In the genomic region with DNA sequence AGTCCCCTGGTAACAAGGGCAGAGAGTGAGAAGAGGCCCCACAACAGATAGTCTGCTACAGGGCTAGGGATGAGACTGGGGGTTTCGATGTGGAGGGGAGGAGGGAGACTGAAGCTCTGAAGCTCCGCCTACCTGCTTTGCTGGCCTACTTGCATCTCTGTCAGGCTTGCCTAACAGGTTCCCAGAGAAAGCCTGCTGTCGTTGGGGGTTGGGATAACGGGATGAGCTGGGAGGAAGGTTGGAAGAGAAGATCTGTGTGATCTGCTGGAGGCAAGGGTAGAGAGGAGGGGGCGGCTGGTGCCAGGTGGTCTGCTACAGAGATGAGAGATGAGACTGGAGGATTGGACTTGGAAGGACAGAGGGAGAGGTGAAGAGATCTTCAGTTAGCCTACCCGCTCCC, we compare ENCODE assay signal across 23 mouse cellular contexts. TPM values are rescaled to one million over a fixed set of nuclear protein-coding genes. Genes with fewer than 3 reads are reported as not detected.
"Had no signal": no experiment of that assay in that cellular context is flagged by ENCODE, and none has a peak within 500 bp of the region (broad histone marks: within the 10 kb centered on the region; RNA-seq: fewer than 3 reads in every experiment).

No protein-coding gene starts in this region.

- H3K27ac ChIP-seq: kidney, postnatal 0 days; left cerebral cortex, adult 2 months; limb, embryonic 12.5 days; limb, embryonic 15.5 days; liver, embryonic 14.5 days; macrophage; midbrain, embryonic 13.5 days; neural tube, embryonic 13.5 days; stomach, embryonic 15.5 days had no signal

- H3K9ac ChIP-seq: limb, embryonic 12.5 days; limb, embryonic 15.5 days; liver, embryonic 14.5 days; liver, postnatal 0 days; lung, embryonic 14.5 days; midbrain, embryonic 13.5 days; neural tube, embryonic 13.5 days; stomach, embryonic 15.5 days had no signal

- H3K9me3 ChIP-seq: limb, embryonic 12.5 days; limb, embryonic 15.5 days; midbrain, embryonic 13.5 days; neural tube, embryonic 13.5 days; stomach, embryonic 15.5 days had no signal

- H3K4me2 ChIP-seq: limb, embryonic 12.5 days; limb, embryonic 15.5 days; liver, embryonic 11.5 days; lung, embryonic 14.5 days; midbrain, embryonic 13.5 days; neural tube, embryonic 13.5 days; stomach, embryonic 15.5 days had no signal

- H3K36me3 ChIP-seq: limb, embryonic 12.5 days; limb, embryonic 15.5 days; midbrain, embryonic 13.5 days; neural tube, embryonic 13.5 days; stomach, embryonic 15.5 days had no signal

- H3K27me3 ChIP-seq: limb, embryonic 12.5 days; limb, embryonic 15.5 days; midbrain, embryonic 13.5 days; neural tube, embryonic 13.5 days; stomach, embryonic 15.5 days had no signal

- DNase-seq: kidney, adult 2 months; kidney, postnatal 25 days; layer of hippocampus, postnatal 36 days; left cerebral cortex, postnatal 4 days; liver, postnatal 0 days; lung, embryonic 14.5 days; right cerebral cortex, postnatal 25 days; spleen, adult 18-20 months; thymus, postnatal 25 days had no signal

- H3K4me3 ChIP-seq: left cerebral cortex, adult 2 months; limb, embryonic 12.5 days; limb, embryonic 15.5 days; midbrain, embryonic 13.5 days; myocyte; neural tube, embryonic 13.5 days; stomach, embryonic 15.5 days had no signal

- ATAC-seq: liver, postnatal 0 days; lung, postnatal 0 days; midbrain, embryonic 13.5 days; midbrain, embryonic 16.5 days had no signal

- H3K4me1 ChIP-seq: limb, embryonic 12.5 days; limb, embryonic 15.5 days; midbrain, embryonic 13.5 days; neural tube, embryonic 13.5 days; stomach, embryonic 15.5 days had no signal

RNA-seq across cellular contexts. Expression of gene 3425401B19Rik, which starts 47.9 kb away (rescaled TPM):
- polyA plus RNA-seq: liver, embryonic 11.5 days; liver, embryonic 14.5 days; macrophage; midbrain, embryonic 13.5 days; midbrain, embryonic 16.5 days; thymus, postnatal 0 days had no signal
